Mouse (Mus musculus) spleen, adult 10 weeks (tissue): ENCODE measurements around the gene Clnk. TPM values are rescaled to one million over a fixed set of nuclear protein-coding genes. Genes with fewer than 3 reads are reported as not detected.

Experiments
- polyA plus RNA-seq: library from polyadenylated mRNA; stranded (reverse); fragments of 350-450 nt; fragmentation: Illumina TruSeq; extraction: RNeasy Lipid Tissue Mini Kit (QIAGEN cat#74804); gene quantifications from one replicate; pipeline ENCODE4 v1.2.3, GENCODE M21; 2015; ENCODE audit warnings: low replicate concordance; ENCODE audit not compliant: insufficient read depth

Clnk gene
- 1.5 TPM for polyA plus RNA-seq

GRCm38 (mm10) chr5:38876622-38877021, at the start of gene Clnk:
Gene Clnk, minus strand, starts transcription at chr5:38876812.

GRCm38 (mm10) chr5:38684164-38684911, 192.3 kb downstream of the Clnk start, which contains the start of gene Zfp518b:
Gene Zfp518b, minus strand, starts transcription at chr5:38684826.

Other genes starting within 250 kb of the Clnk start
- 2.4 TPM for gene Zfp518b, start 192.0 kb downstream of the Clnk start, polyA plus RNA-seq